Mouse (Mus musculus): Measurements from ENCODE around the gene Rnf146.
"Not testable (repeated sequence)": the region's sequence is repeated elsewhere in the genome, so short reads cannot be mapped to it uniquely, and the experiment has no call there.

The Rnf146 gene

DNA sequence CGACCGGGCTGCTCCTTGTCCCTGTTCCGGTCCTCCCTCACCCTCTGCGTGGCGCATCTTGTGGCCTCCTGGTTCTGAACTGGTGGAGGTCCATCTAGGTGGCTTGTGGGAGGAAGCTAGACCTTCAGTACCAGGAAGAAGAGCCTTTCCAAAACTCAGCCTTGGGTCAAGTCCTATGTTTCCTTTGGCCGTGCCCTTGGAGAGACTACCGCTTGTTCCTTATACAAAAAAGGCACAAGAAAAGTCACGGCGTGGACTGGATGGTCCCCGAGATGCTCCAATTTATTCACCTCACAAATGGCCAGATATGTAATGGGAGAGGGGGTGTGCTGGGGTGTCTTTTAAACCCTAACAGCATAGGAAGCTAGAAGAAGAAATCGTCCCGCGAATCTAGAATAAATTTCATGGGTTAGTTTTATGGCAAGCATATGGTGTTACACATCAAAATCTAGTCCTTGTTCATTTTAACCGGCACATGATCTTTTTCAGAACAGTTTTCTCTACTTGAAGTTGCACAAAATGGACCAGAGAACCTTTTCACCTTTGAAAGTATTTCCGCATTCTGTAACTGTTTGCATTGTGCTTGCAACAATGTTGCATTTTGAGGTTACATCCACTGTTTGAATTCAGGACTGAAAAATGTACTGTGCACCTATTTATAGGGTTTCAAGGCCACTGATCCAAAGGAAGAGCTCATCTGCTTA is at the start of gene Rnf146:
Gene Rnf146, minus strand, starts transcription at position 246 of the 704 bp plus-strand sequence.
- no peak for DNase-seq (ENCODE audit: low spot score)

DNA sequence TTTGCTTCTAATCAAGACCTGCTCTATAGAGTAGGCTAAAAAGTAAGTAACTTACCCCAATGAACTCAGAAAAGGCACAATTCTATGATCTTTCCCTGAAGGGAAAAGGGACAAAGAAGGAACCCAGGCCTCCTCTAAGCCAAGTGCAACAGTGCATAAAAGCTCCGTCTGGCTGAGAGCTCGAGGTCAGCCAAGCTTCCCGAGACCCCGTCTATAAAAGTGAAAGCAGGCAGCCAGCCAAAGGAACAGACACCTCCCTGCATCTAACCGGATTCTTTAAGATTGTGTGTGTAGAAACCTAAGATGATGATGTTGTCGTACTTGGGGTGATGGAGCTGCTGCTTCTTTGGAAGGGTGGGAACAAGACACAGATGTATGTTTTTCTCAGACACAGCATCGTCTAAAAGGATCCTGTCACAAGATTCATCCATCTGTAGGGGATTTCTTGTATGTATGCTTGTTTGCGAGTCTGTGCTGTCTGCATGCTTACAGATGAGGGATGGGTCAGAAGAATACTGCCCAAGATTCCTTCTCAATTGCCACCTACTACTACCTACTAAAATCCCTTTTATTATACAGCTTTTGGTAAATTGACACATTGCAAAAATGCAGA is 40.5 kb upstream of the Rnf146 start:
- DNase-seq (ENCODE audit: low spot score) = no peak

DNA sequence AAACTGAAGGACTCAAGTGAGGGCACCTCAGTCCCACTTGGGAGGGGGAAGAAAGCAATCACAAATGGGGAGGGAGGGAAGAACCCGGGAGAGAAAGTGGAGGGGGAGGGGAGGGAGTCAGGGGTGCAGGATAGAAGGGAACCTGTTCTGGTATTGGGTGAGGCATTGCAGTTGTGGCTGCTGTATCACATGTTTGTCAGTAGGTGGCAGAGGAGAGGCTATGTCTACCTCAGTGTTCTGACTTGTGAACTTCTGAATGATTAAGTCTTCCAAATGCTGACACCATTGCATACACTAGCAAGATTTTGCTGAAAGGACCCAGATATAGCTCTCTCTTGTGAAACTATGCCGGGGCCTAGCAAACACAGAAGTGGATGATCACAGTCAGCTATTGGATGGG is 32.6 kb upstream of the Rnf146 start:
- not testable (repeated sequence) for DNase-seq (ENCODE audit: low spot score)

DNA sequence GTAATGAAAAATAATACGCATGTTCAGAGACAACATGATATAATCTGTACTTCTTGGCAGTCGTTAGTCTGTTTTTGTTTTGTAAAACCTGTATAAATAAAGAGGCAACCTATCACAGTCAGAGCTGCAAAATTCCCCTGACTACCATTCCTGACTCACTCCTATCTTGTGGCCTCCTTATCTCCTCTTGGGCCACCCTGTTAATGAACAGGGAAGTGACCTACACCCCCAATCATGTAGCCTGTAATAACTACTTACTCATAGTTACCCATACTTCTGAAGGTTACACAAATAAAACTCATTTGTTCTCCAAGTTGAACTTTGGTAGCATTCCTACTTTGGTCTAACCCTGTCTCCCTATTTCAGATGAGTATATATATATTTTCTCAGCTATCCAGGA is 19.3 kb upstream of the Rnf146 start:
- no peak for DNase-seq (ENCODE audit: low spot score)

DNA sequence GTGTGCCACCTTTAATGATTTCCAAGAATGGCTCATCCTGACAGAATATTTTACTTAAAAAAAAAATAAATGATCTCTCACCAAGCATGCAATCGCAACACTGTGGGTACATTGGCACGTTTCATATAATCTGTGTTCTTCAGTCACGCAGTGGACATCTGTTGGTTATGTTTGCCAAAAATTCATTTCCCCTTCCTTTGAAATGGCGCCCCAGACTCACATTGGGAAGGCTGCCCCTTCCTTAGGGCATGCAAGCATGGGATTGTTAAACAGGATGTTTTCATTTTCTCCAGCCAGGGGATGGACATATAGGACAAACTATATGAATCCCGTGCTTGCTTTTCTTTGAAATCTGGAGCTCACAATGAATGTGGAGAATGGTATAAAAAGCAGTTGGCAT is 11.8 kb upstream of the Rnf146 start:
- DNase-seq (ENCODE audit: low spot score) = no peak

DNA sequence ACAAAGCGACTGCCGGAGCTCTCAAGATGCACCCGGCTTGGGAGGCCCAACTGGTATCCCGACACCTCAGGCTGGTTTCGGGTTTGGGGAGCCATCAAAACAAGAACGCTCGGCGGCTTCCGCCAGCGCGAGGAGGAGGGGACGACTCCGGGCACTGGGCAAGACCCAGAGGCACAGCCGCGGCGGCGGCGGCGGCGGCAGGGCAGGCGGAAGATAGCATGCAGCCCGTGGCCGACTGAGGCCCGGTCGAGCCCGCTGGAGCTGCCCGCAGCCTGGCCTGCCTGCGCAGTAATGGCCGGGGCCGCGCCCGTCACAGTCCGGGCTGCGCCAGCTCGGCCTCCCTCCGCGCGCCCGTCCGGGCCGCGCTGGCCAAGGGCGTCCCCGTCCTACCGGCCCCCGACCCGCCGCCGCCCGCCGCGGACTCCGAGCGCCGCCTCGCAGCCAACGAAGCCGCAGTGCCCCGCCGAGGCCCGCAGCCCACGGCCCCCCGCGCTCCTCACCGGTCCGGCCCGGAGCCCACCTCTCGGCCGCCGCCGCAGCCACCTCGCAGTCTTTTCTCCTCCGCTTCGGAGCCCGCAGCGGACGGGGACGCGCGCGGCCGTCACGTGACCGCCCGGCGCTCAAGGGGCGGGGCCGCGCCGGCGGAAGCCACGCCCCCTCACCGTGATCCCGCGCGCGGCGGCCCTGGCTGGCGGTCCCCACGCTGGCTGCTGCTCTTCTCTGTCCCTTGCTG is 612 bp downstream of the Rnf146 start:
- peak; percentile 91 for DNase-seq (ENCODE audit: low spot score)

DNA sequence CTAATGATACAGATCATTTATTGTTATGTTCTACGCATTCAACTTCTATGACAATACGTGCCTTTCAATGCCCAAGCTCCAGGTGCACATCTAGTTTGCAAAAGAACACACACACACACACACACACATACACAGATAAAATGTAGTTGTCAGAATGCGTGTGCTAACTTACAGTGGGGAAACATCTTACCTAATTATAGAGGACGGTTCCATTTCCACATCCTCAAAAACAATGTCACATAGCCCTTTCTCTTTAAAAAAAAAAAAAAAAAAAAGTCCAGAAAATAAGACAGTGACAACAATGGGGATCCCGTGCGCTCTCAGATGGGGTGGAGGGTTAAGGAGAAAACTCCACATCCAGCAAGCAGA is 1.2 kb downstream of the Rnf146 start:
- DNase-seq (ENCODE audit: low spot score) = no peak

DNA sequence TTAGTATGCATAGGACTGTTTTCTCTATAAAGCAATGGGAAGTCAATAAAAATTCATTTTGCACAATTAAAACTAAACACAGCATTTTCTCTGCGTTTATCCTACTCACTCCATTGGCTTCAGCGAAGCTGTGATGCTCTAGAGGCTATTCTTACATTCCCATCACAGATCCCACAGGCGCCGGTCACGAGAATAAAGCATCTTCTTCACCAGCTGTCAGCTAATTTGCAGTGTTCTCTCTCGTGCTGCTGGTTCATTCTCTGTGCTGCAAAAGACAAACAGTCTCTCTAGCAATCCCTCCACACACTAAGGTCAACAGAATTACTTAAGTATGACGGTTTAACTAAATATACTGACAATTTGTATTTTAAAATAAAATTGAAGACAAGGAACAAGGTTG is 8.1 kb downstream of the Rnf146 start:
- no peak for DNase-seq (ENCODE audit: low spot score)

DNA sequence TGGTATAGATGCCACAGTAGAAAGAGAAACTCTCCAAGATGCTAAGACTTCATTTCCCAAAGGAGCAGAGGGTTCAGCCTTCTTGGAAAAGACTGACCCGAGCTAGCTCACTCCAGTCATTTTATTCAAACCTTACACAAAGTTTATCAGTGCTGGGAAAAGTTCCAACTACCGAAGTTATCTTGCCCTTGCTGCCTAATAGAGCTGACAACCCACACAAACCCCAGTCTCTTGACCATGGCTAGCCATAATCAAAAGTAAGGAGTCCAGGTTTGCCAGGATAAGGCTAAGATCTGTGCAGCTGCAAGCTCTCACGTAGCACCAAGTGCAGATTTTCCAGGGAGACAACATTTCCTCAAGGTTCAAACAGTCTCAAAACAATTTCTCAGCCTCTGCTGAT is 9.7 kb downstream of the Rnf146 start:
- DNase-seq (ENCODE audit: low spot score) = no peak

DNA sequence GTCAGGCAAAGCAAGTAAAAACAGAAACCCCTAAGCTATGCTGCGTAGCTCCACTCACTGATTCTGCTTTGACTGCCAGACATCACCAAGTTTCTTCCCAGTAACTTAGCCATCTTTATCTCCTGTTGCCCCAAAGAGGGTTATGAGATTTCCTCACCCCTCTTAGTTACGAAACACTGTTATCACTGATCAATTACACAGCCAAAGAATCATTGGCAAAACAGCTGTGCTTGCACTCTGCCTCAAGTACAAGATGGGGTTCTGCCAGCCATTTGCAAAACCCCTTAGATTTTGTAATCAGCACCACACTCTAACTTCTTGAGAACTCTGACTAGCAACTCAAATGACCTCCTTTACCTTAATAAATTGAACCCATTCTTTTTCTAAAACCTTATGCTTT is 10.8 kb downstream of the Rnf146 start:
- DNase-seq (ENCODE audit: low spot score) = no peak

DNA sequence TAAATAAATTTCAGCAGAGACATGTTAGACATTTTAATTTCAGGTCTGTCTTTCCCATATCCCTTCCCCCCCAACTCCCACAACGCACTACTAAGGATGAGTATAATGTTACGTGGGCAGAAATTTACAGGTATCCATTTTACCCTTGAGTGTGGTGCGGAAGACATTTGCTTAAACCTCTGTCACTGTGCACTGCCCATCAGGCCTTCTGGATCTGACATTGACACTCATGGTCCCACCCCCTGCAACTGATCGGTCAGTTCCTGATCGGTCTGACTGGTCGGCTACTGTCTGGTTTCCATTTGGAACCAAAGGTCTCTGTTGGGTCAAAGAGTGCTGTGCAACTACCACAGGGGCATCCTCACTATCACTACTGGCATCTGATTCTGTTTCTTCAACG is 15.6 kb downstream of the Rnf146 start:
- no peak for DNase-seq (ENCODE audit: low spot score)

DNA sequence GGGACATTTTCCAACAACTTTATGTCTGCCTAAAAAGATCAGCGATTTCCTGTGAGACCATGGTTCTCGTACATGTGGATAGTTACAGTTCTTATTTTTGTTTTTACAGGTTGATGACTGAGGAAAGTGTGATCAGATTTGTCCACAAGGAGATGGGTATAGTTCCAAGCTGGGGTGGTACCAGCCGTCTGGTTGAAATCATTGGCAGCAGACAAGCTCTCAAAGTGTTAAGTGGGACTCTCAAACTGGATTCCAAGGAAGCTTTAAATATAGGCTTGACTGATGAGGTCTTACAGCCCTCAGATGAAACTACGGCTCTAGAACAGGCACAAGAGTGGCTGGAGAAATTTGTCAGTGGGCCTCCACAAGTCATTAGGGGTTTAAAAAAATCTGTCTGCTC is 18.0 kb downstream of the Rnf146 start:
- DNase-seq (ENCODE audit: low spot score) = no peak

DNA sequence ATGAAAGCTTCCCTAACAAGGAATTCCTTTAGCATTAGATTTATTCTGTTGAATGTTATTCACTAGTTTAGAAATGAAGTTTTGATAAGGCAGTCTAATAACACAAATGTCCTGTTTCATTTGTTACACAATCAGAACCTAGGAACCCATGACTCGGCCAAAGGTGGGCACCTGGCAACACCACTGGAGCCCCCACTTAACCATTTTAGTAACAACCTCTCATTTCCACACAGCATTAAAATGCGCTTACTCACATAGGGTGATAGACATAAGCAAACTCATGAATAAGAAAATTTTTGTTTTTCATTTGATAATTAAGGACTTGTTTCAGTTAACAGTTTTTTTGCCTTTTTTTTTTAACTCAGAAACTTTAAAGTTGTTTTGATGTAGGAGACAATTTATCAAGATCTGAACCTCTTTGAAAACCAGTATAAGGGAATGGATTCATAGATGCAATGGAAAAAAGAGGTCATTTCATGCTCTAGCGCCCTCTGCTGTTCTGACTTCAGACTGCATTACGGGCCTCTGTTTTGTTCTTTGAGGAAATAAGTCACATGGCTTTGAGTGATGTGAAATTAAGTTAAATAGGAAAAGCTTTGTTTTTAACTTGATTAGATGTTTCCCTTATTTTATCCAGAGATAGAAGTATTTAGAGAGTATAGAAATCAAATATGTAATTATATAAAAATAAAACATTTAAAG is 23.7 kb downstream of the Rnf146 start:
- peak; percentile 35 for DNase-seq (ENCODE audit: low spot score)

DNA sequence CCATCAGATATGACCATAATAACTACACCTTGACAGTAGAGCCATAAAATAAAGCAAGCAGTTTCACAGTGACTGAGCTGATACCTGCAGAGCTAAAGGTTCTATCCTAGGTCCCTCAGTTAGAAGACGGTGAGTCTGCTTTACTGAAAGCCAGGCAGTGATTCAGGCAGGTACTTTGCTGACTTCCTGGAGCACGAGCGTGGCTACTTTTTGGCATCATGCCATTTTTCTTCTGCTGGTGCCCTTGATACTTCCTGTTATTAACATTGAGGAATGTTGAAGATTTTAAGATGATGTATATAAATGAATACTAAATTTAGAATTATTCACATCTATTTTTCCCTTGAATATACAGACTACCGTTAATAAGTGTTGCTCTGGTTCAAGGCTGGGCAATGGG is 28.4 kb downstream of the Rnf146 start:
- no peak for DNase-seq (ENCODE audit: low spot score)

DNA sequence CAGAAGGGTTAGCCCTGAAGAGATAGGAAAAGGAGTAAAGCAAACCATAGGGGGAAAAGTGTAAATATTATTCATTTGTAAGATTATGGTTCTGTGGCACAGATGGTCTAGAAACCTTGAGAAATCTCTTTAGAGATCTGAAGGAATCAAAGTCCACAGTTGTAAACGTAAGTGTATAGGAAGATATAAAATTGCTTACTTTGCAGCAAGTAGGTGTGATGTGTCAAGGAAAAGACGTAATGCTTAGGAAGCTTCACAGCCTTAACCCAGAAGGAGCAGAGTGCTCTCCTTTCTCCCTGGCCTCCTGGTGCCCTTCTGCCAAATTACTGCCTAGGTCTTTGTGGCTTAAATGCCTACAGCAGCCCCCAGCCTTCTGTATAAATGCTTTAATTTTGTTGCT is 37.4 kb downstream of the Rnf146 start:
- DNase-seq (ENCODE audit: low spot score) = no peak

DNA sequence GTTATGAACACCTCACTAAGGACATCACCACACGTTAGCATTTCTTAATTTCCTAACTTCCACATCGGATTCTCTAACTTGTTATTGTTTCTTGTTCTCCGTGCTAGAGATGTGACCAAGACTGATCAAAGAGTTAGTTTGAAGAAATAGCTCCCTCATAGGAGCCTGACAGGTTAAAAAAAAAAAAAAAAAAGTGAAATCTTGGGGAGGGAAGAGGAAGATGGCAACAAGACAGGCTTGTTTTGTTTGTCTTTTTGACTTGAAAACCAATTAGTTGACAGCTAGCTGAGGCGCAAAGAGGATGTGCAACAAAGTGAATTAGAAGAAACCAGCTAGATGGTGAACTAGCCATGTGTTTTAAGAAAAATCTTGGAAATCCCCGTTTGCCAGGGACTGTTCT is 48.3 kb downstream of the Rnf146 start:
- DNase-seq (ENCODE audit: low spot score) = no peak

DNA sequence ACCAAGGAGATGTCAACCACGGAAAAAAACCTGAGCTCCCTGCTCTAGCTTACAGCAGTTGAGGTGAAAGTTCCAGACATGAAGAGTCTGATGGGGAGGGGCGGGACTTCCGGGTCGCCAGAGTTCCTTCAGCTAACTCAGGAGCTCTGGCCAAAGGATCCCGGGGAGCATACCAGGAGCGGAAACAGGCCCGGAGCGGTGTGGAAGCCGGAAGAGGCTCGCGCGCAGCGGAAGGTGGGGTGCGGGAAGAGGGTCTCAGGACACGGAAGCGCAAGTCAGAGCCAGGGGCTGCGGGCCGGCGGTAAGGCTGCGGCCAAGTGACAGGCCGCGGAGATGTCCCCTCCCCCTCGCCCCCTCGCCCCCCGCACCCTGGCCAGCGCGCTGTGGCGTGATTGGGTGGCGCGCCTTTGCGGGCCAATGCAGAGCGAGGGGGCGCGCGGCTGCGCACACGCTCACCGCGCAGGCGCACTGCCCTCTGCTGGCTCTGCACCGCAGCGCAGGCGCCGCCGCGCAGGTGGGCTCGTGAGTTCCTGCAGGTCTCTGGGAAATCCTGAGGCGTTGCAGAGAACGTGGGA is 49.1 kb downstream of the Rnf146 start, which contains the start of gene Echdc1:
Gene Echdc1, plus strand, starts transcription at position 103 of the 575 bp plus-strand sequence.
- peak; percentile 83 for DNase-seq (ENCODE audit: low spot score)

DNA sequence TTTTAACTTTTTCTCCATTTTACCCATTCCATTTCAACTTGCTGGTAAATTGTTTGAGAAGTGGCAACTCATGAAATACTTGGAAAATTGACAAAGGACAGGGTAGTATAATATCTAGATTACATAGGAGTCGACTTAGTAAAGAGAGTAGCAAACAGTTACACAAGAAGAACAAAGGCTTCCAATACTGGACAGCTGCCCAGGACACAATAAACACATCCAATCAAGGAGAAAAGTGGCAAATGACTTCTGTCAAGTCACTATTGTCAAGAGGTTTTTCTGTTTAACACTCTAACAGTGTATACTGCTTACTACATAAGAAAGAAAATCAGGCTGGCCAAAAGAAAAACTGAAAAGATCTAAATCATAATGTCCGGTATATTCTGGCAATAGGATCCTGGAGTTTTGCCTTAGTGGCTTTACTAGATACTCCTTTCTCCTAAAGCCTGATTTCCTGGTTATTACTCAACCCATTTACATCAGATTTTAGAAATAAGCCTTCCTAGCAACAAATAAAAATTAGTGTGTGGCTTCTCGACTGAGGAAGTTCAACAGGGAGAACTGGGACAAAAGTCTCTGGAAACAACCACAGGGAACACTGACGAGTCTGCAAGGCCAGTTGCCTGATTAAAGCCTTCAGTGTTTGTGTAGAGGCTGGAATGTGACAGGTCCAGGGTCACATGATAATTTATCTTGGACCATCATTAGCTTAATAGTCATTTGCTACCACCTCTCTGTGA is 50.6 kb downstream of the Rnf146 start:
- no peak for DNase-seq (ENCODE audit: low spot score)

DNA sequence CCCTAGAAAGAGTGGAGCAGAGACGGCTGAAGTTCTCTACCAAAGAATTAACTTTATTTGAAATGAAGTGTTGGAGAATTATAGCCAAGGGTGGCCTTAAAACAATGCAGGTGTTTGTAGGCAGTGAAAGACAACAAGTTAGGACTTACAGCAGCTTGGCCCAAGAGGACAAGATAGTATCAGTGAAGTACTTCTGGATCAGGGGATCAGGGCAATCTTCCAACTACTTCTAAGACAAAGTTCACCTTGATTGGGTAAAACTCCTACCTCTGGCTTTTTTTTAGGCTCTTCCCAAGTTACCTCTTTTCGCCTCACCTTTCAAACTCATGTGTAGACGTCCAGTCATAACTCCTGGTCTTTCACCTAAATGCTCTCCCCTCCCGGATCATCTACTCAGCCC is 60.0 kb downstream of the Rnf146 start:
- no peak for DNase-seq (ENCODE audit: low spot score)
